Mouse (Mus musculus) adrenal gland, postnatal 10 days (tissue): ENCODE measurements around the gene Bcar3. TPM values are rescaled to one million over a fixed set of nuclear protein-coding genes. Genes with fewer than 3 reads are reported as not detected.
A peak's percentile ranks its signal among the peaks of the same experiment; 100 is the strongest.

Source experiments
- DNase-seq: peaks from one replicate; pipeline ENCODE4 v3.0.0; 2021; ENCODE audit warnings: mixed read lengths
- total RNA-seq, 2 experiments: library from RNA; stranded (reverse); gene quantifications; 2 replicates each; pipeline ENCODE4 v1.2.3; 2021

Gene Bcar3
- total RNA-seq, 2 experiments from 2014 or later = 42.4 to 43.9 TPM

DNA sequence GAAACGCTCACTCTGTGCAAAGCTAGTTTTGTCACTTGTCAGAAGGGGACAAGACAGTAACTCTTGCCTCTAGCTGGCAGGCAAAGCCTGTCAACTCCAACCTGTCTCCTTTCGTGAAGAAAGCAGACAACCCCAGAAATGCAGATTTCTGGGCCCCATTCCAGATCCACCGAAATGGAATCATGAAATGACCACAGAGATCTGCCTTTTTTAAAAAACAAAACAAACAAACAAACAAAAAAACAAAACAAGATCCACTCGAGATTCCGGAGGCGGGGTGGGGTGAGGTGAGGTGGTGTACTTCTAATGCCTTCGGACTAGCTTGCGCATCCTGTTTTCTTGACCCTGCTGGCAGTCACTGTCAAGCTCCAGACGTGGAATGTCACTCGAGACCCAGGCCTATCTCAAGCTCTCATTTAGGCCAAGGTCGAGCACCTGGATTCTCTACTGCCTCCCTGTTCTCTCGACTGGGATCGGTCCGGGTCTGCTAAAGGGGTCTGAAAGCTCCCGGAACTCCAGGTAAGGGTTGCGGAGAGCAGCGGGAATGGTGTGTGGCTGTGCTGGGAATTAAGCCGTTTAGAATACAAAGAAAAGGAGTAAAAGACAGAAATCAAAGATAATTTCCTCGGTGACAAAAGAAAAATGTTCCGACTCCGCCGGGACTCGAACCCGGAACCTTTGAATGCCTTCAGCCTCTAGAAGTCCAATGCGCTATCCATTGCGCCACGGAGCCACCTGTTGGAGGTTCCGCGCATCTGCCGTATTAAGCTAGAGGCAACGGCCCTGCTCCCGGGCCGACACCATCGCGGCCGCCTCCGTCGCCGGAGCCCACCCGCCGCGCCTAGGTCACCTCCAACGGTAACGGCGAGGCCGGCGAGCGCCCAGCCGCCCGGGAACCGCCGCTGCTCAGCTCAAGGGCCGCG, 1.4 kb upstream of the Bcar3 start:
- DNase-seq = peak; percentile 98

DNA sequence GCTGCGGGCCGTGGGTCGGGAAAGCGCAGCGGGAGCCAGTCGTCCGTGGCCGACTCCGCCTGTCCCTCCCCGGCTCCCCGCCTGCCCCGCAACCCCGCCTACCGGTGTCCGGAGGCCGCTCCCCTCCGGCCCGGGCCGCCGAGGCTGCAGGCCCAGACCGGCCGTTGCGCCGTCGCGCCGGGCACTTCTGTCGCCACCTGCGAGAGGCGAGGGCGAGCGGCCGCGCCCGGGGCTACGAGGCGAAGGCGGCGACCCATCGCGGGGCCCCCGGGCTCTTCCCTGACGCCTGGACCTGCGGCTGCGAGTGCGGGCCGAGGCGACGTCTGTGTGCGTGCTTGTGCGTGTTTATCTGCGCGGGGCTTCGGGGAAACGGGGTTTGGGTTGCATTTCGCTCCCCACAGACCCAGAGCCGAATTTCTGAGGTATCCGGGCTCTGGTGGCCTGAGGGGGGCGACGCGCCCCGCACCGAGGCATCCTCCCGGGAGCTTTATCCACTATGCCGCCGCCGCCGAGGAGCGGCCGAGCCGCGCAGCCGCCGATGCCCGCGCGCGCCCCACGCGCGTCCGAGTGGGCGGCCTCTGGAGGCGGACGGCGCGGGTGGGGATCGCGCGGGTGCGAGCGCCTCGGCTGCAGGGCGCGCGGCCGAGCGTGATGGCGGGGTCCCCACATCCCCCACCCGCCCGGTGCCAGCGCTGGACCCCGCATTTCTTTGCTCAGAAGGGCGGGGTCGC, 548 bp upstream of the Bcar3 start:
- peak; percentile 91 for DNase-seq

DNA sequence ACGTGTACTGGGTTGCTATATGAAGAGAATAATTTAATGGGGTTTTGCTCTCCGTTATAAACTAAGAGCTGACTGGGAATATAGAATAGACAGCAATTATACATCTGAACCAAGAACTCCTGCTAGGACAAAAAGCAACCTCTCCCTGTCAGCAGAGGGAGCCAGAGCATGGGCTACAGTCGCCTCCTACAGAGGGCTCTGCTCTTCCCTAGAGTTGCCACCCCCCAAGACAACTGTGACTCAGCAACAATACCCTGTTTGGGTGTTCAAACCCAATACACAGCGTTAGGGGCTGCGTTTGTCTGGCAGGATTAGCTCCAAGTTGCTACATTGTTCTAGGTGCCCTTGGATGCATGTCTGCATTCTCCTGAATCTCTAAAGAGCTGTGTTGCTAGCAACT, 1.6 kb downstream of the Bcar3 start:
- peak; percentile 72 for DNase-seq

DNA sequence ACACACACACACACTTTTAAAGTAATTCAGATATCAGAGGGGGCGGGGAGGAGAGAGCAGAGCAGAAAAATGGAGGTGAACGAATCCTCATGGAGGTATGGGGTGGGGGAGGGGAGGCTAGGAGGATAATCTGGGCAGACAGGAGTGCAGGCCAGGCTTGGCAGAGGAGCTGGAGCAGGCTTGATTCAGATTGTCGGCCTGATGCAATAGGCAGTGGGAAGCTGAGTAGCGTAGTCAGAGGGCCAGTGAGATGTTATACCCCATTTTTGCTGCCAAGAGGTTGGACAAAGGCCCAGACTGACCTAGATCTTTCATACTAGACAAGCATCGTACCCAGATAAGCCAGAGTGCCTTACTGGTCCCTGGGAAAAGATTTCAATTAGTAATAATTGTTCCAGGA, 3.0 kb downstream of the Bcar3 start:
- DNase-seq = peak; percentile 76

DNA sequence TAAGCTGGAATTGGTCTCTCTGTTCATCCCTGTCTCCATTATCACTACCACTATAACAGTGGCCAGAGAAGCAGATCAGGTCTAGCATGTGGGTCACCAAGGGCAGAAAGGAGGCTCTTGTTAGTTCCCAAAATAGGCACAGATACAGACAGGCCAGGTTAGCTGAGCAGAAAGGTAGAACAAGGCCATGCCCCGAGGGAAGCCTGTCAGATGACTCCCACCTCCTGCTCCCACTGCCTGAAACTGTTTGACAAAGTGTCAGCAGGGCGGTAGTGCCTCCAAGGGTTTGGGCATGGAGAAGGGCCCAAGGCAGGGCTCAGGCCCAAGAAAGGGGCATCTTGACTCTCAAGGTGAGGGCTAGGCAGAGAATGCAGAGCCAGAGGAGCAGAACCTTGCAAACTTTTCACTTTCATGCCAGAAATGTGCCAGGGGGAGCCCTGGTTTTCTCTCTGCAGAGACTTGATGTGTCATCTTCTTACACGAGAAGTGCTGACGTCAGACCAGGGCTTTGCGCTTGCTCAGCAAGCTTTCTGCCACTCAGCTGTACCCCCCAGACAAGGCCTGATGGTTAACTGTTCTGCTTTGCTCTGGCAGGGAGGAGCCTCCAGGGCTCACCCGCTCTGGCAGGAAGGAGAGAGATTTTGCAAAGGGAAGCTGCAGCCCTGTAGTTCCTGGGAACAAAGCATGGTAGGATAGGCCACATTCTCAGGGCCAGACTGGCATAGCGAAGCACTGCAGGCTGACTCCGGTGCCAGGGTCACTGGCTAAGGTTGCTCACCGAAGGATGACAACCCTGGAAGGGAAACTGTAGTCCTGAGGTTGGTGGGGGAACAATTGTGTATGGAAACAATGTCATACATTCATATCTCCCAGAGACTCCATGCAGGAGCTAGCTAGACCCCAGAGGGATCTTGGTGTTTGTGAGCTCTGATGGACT, 7.3 kb downstream of the Bcar3 start:
- DNase-seq = peak; percentile 80

DNA sequence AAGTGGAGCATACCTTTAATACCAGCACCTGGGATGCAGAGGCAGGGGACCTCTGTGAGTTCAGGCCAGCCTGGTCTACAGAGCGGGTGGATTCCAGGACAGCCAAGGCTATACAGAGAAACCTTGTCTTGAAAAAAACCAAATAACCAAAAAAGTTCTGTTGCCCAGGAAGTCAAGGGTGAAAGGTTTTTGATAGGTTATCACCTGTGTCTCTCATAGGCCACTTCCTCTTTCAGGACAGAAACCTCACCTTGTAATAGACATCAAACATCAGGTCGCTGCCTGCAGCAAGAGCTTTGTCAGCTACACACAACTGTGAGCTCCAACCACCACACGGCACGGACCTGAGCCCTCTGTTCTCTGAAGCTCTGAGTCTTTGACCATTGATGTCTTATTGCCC, 10.6 kb downstream of the Bcar3 start:
- DNase-seq = no peak

DNA sequence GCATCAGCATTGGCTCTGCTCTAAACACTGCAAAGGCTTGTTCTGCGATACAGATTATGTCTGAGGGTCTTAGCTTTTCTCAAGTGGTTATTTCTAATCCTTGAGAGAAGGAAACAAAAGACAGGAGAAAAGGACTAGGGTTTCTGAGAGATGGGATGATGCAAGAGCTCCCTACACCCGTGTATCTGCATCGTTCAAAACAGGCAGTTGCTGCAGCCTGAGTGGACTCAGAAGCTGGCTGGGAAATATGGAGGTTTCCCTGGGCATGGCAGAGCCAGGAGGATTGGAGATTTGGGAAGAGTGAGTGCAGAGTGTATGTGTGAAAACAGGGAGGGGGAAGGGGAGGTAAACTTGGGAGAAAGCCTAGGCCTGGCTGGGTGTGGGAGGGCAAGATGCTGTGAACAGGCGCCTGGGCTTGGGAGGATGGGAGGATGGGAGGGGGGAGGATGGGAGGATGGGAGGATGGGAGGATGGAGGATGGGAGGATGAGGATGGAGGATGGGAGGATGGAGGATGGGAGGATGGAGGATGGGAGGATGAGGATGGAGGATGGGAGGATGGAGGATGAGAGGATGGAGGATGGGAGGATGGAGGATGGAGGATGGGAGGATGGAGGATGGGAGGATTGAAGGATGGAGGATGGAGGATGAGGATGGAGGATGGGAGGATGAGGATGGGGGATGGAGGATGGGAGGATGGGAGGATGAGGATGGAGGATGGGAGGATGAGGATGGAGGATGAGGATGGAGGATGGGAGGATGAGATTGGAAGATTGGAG, 14.1 kb downstream of the Bcar3 start:
- no peak for DNase-seq

DNA sequence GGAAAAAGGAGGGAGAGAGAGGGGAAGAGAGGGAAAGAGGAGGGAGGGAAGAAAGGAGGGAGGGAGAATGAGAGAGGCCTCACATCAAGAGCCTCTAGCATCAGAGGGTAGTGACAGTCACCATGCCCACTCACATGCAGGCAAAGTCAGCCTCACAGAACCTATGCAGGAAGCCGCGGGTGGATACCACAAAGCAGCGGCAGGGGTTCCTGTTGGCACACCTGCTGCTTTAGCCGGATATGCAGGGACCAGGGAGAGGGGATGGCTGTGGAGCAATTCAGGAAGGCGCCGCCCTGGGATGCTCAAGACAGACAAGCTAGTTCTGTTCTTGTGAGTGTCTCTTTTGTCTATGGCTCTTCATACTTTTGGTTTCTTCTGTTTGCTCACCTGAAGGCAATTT, 15.0 kb downstream of the Bcar3 start:
- no peak for DNase-seq

DNA sequence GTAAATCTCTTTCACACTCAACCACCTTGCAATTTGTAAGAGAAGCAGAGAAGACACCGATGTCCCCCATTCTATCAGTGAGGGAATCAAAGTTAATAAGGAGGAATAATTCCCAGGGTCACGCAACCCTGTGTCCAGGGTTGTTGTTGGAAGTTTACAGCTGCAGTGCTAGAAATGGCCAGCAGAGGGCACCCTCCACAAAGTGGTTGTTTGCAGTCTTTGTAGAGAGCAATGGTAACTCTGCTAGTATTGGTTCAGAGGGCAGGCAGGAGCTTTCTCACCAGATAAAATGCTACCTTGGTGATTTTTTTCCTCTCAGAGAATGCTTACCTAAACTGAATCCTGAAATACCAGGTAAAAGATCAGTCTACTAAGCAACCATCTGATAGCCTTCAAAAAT, 18.1 kb downstream of the Bcar3 start:
- DNase-seq = peak; percentile 94

DNA sequence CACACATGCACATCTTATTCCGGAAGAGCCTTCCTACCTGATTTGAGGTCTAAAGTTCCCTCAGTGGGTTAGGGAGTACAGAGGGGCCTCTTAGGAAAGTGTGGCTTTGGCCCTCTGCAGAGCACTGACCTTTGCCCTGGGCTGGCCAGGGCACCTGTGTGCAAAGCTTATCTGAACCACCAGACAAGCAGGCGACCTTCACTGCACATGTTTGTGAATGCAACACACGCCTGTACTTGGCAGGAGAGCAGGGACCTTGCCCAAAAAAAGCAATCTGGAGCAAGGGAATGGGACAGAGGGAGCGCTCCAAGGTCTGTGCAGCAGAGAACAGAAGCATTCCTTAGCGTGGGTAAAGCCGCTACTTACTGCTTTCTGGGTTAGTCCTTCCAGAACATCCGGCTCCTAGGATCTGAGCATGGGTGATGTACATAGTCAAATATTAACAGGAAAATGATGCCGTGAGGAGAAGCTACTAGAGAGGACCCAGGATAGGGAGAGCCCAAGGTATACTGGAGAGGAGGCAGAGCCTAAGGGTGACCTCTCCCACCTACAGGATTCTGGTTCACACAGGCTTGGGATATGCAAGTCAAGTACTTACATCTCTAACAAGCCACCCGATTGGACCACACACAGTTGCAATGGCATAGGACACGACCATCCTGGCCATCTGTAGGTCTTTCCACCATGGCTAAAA, 19.1 kb downstream of the Bcar3 start:
- DNase-seq = peak; percentile 54

DNA sequence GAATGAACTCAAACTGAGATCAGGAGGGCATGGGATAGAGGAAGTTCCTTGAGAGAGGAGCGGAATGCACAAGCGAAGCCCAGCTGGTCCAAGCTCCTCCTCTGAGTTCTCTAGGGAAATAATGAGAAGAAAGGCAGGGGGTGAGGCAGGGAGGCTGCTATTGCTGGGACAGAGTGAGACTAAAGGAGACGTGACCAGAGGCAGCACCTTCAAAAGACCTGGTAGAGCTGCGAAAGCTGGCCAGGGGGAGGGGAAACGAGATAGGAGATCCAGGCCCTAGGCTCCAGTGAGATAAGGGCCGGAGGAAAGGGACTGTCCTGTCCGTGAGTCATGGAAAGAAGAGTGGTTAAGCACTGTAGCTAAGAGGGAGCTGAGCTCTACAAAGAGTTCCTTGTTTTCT, 20.0 kb downstream of the Bcar3 start:
- peak; percentile 18 for DNase-seq

DNA sequence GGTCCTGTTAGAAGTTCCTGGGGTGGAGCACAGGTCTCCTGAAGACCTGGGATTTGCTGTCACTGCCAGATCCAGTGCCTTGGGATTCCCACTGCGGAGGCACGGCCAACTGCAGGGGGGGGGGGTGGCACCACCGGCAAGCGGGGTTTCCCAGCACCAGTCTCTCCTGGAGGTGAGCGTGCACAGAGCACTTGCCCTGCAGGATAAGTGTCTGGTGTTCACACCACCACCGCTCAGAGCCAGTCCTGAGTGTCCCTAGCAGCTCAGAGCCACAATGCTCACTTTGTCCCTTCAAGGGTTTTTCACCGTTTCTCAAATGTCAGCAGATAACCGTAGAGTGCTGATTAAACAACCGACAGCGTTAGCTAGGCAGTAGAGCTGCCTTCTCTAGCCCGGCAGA, 22.7 kb downstream of the Bcar3 start:
- peak; percentile 26 for DNase-seq

DNA sequence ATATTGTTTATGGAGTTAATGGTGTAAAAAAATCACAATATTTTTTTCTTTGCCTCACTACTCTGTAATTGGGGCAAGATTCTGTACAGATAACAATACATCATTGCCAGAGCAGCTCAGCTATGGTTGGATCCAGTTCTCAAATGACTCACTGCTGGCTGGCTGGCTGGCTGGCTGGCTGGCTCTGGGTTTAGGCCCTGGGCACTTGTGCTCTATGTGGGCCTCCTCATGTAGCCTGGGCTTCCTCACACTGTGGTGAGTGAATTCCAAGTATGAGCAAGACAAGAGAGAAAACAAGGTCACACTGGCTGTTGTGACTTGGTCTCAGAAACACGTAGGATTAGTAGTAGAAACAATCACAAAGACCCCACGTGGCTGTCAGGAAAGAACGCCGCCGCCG, 23.4 kb downstream of the Bcar3 start:
- peak; percentile 32 for DNase-seq

DNA sequence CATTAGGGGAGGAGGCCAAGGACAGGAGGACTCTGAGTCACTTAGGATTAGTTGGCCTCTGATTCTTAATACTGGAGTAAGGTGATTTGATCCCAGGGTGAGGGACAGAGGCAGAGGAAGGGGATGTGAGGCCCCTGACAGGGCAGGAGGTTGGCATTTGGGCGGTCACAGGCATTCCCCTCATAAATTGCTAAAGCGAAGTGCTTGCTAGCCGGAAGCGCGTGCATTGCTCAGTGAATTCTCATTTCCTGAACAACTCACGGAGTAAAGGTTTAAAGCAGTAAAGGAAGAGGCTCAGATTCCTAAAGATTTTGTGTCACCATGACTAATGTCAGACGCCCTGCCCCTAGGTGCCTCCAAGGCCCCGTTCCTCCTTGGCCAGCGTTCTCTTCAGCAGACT, 28.3 kb downstream of the Bcar3 start:
- DNase-seq = no peak

DNA sequence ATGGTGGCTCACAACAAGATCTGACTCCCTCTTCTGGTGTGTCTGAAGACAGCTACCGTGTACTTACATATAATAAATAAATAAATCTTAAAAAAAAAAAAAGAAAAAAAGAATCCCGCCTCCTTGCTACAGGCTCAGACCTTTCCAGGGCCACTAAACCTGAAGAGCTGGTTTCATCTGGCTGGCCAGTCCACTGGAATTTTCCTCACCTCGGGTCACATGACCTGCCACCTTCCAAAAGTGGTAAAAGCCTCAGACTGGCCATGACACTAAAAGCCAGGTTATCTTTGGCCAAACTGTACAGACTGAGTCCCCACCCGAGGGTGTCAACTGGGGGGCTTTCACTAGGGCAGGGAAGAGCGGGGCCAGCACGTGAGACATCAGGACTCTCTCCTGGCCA, 29.9 kb downstream of the Bcar3 start:
- DNase-seq = no peak

DNA sequence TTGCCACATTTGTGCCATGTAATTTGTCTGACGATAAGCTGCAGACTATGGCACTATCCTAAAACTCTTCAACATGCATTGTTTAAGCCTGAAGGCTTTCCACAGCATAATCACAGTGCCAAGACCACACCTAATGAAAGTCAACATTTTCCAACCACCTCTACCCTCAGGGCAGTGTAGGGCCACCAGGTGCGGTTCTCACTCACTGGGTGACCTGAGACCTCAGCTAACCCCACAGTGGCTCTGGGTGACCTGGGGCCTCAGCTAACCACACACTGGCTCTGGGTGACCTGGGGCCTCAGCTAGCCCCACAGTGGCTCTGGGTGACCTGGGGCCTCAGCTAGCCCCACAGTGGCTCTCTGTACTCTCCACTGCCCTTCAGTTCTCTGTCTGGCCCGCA, 30.6 kb downstream of the Bcar3 start:
- DNase-seq = no peak

DNA sequence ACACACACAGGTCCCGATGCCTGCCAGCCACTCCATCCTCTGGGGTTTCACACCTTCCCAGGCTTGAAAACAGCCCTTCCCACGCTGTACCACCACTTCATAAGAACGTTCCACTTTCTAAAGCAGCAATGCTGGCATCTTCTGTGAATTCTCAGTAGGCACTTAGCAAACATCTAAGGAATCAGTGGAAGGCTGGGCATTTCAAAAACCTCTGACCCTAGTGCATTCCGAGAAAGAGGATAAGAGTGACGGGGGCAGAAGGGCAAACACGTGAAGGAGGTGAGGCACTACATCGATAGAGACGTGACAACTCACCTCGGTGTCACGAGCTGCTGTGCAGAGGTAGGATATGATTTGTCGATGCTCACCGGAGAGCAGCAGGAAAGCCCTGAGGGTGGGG, 36.5 kb downstream of the Bcar3 start:
- no peak for DNase-seq

DNA sequence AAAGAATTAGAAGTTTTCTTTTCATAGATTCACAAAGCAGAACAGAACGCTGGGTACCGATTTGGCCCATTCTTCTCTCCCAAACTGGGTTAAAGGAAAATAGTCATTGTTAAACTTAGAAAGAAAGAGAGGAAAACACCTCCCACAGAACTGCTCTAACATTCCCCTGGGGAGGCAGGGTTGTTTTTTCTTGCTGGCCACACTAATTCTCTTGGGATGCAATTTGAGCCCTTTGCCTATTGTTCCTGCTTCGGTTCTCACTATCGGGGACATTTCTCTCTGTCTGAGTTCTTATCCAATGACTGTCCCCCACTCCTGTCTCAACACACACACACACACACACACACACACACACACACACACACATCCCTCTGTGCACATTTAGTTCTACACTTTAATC, 39.6 kb downstream of the Bcar3 start:
- DNase-seq = peak; percentile 41

DNA sequence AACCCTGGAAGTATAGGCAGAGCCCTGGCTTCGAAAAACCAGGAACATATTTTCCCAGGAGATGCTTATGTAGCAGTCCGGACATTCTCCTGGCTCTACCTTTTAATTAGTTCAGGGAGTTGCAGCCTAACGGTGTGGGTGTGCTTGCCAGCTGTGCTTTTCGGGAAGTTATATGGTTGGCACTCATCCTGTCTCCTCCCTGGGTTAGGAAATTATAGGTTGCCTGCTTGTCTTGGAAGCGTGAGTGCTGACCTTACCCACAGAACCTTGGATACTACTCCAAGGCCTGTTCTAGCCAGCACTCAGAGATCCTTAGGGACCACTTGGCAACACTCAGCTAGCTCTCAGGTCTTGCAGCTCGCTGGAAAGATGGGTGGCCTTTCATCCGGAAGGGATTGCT, 40.0 kb downstream of the Bcar3 start:
- peak; percentile 72 for DNase-seq

DNA sequence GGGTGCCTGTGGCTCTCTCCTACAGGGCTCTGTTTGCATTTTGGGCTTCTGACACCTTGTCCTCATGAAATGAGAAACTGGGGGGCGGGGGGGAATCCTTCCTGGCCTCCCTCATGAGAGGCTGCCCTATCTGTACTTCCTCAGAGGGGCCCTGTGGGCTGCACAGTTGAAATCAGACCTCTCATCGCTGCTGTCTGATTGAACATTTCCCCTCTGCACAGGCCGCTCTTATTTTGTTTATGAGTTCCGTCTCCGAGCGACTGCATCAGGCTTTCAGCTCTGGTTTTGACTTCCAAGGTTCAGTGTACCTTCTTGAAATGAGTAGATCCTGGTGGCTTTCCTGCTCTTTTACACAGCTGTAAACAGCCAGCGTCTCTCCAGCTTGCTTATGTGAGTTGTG, 40.4 kb downstream of the Bcar3 start:
- DNase-seq = no peak

DNA sequence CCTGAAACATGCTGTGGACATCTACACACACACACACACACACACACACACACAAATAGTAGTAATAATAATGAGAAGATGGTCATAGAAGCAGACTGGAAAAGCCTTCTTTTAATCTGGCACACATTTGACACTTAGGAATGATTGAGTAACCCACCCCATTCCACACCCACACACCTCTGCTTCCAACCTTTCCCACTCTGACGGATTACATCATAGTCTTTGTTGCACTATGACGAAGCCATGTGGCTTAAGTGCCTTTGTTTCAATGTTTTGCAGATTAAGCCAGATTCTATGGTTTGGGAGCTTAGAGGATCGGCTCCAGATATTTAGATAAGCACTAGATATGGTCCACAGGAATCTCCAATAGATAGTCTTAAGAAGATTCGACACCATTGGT, 42.1 kb downstream of the Bcar3 start:
- no peak for DNase-seq
